Mouse (Mus musculus): ENCODE measurements around the gene Pym1. TPM values are rescaled to one million over a fixed set of nuclear protein-coding genes. Genes with fewer than 3 reads are reported as not detected.

Gene Pym1
- polyA plus RNA-seq (2012; rRNA removed), result 20.8 and 23.0 TPM in 2 replicates

GRCm38 (mm10) chr10:128747646-128748251, at the start of gene Pym1:
TSS of gene Pym1 (plus strand) at chr10:128747889.

GRCm38 (mm10) chr10:128703895-128704294, 43.8 kb upstream of the Pym1 start, which contains the start of gene Pmel:
TSS of gene Pmel (plus strand) at chr10:128704195.

GRCm38 (mm10) chr10:128704491-128705316, 43.0 kb upstream of the Pym1 start, which contains the start of gene Cdk2:
TSS of gene Cdk2 (minus strand) at chr10:128705031.

DNA sequence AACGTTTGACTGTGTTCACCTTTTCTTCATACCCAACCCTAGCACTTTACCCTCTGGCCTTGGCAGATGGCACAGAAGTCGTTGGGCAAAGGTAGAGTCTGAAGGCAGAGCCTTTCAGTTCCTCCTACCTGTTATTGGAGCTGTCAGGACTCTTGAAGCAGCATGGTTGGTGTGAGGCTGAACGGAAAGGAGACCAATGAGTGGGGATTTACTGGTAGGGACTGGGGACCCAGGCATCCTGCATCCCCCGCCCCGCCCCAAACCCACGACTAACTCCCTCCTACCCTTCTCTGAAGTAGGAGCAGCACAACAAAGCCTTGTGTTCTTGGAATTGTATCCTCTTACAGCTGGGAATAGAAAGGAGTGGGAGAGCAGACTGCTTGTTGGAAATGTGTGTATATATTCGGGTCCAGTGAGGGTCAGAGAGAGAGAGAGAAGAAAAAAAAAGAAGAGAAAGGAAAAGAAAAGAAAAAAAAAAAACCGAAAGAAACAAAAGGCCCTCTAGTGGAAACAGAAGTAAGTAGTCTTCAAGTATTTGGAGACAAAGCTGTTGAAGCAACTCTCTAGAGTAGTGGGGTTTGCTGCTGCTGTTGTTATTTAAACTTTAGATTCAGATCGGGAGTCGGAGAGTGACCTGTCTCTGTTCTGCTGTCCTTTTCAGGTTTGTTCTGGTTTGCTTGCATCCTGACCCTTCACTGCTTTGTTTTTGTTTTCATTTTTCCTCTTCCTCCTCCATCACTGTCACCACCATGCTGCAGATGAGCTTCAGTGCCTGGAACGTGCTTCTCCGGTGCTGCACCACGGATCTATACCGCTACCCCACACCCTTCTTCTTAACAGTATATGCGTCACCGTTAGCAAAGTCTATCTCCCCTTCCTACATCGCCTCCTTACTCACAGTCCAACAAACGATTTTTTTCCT, 2.7 kb upstream of the Pym1 start, which contains the start of gene Dgka:
TSS of gene Dgka (minus strand) at position 176 of the 922 bp plus-strand sequence.

GRCm38 (mm10) chr10:128790398-128791124, 42.9 kb downstream of the Pym1 start, which contains the start of gene Mmp19:
TSS of gene Mmp19 (plus strand) at chr10:128790910.

GRCm38 (mm10) chr10:128803771-128804270, 56.1 kb downstream of the Pym1 start, which contains the start of gene Dnajc14:
TSS of gene Dnajc14 (plus strand) at chr10:128804062.

GRCm38 (mm10) chr10:128804271-128805091, 56.8 kb downstream of the Pym1 start, which contains the start of gene Tmem198b:
TSS of gene Tmem198b (minus strand) at chr10:128804370.

Other genes starting within 250 kb of the Pym1 start
- 4.9 and 5.2 TPM in 2 replicates for gene Myl6b, start 249.2 kb upstream of the Pym1 start, polyA plus RNA-seq (2012; rRNA removed)
- gene Esyt1, start 222.0 kb upstream of the Pym1 start, polyA plus RNA-seq (2012; rRNA removed), result 72.6 and 73.1 TPM in 2 replicates
- gene Zc3h10, start 200.1 kb upstream of the Pym1 start, polyA plus RNA-seq (2012; rRNA removed), result 18.0 and 21.1 TPM in 2 replicates
- gene Rpl41, start 198.6 kb upstream of the Pym1 start, polyA plus RNA-seq (2012; rRNA removed), result 2,417 and 2,489 TPM in 2 replicates
- gene Pa2g4, start 181.9 kb upstream of the Pym1 start, polyA plus RNA-seq (2012; rRNA removed), result 14.1 and 17.1 TPM in 2 replicates
- 6.8 and 6.9 TPM in 2 replicates for gene Erbb3, start 158.2 kb upstream of the Pym1 start, polyA plus RNA-seq (2012; rRNA removed)
- 1,277 and 1,434 TPM in 2 replicates for gene Rps26, start 121.1 kb upstream of the Pym1 start, polyA plus RNA-seq (2012; rRNA removed)
- 2.2 and 3.8 TPM in 2 replicates for gene Ikzf4, start 101.9 kb upstream of the Pym1 start, polyA plus RNA-seq (2012; rRNA removed)
- gene Suox, start 73.8 kb upstream of the Pym1 start, polyA plus RNA-seq (2012; rRNA removed), result 6.7 and 11.9 TPM in 2 replicates
- 68.7 and 73.1 TPM in 2 replicates for gene Rab5b, start 51.6 kb upstream of the Pym1 start, polyA plus RNA-seq (2012; rRNA removed)
- 1.5 and 1.9 TPM in 2 replicates for gene Pmel, start 43.7 kb upstream of the Pym1 start, polyA plus RNA-seq (2012; rRNA removed)
- gene Cdk2, start 42.9 kb upstream of the Pym1 start, polyA plus RNA-seq (2012; rRNA removed), result 17.5 and 21.4 TPM in 2 replicates
- gene Dgka, start 3.0 kb upstream of the Pym1 start, polyA plus RNA-seq (2012; rRNA removed), result 14.3 and 18.2 TPM in 2 replicates
- gene Mmp19, start 43.0 kb downstream of the Pym1 start, polyA plus RNA-seq (2012; rRNA removed), result 10.0 and 11.3 TPM in 2 replicates
- gene Dnajc14, start 56.2 kb downstream of the Pym1 start, polyA plus RNA-seq (2012; rRNA removed), result 10.4 and 10.8 TPM in 2 replicates
- gene Tmem198b, start 56.5 kb downstream of the Pym1 start, polyA plus RNA-seq (2012; rRNA removed), result 34.2 and 35.6 TPM in 2 replicates
- gene Sarnp, start 69.4 kb downstream of the Pym1 start, polyA plus RNA-seq (2012; rRNA removed), result 1.6 and 4.1 TPM in 2 replicates
- 30.3 and 44.4 TPM in 2 replicates for gene Ormdl2, start 73.8 kb downstream of the Pym1 start, polyA plus RNA-seq (2012; rRNA removed)
- 4.8 and 5.4 TPM in 2 replicates for gene Gdf11, start 143.8 kb downstream of the Pym1 start, polyA plus RNA-seq (2012; rRNA removed)
- gene Cd63, start 153.1 kb downstream of the Pym1 start, polyA plus RNA-seq (2012; rRNA removed), result 152 and 168 TPM in 2 replicates
- gene Rdh5, start 175.0 kb downstream of the Pym1 start, polyA plus RNA-seq (2012; rRNA removed), result 34.5 and 43.3 TPM in 2 replicates
- 242 and 261 TPM in 2 replicates for gene Bloc1s1, start 176.1 kb downstream of the Pym1 start, polyA plus RNA-seq (2012; rRNA removed)
- gene Itga7, start 185.9 kb downstream of the Pym1 start, polyA plus RNA-seq (2012; rRNA removed), result 36.2 and 36.9 TPM in 2 replicates
- 0.59 and 1.1 TPM in 2 replicates for gene Mettl7b, start 213.1 kb downstream of the Pym1 start, polyA plus RNA-seq (2012; rRNA removed)
- gene Olfr9, start 241.5 kb downstream of the Pym1 start, polyA plus RNA-seq (2012; rRNA removed), result not detected in 2 replicates